Mouse (Mus musculus) CH12.LX (cell line): Measurements from ENCODE around the gene Apba3. TPM values are rescaled to one million over a fixed set of nuclear protein-coding genes. Genes with fewer than 3 reads are reported as not detected.

Experiments used
- DNase-seq: peaks from one replicate; pipeline ENCODE4 v3.0.0-alpha.2; 2013; ENCODE audit errors: extremely low read depth
- H3K27ac ChIP-seq: 2 replicates; pipeline ENCODE4 v1.5.1; 2012; ENCODE audit warnings: low read depth, mild to moderate bottlenecking, control low read depth, moderate library complexity; ENCODE audit not compliant: insufficient read depth
- H3K27me3 ChIP-seq: replicated peaks from 2 replicates; pipeline ENCODE3; 2012; ENCODE audit warnings: inconsistent platforms
- H3K36me3 ChIP-seq, 2 experiments: replicated peaks in 1 of 2; 2 replicates each; pipeline versions ENCODE3 to v1.6.1; 2012; ENCODE audit warnings: inconsistent platforms in 1 of 2, low read length in 1 of 2, mild to moderate bottlenecking in 1 of 2, mixed read lengths in 1 of 2, moderate library complexity in 1 of 2; ENCODE audit not compliant: control insufficient read depth in 1 of 2, insufficient read depth in 1 of 2
- H3K4me1 ChIP-seq, 2 experiments: 2 replicates each; pipeline ENCODE4 v1.6.1; 2012; ENCODE audit warnings: inconsistent platforms in 1 of 2, moderate library complexity in 1 of 2; ENCODE audit not compliant: insufficient read depth in 2 of 2, control insufficient read depth in 1 of 2
- H3K4me2 ChIP-seq: 2 replicates; pipeline ENCODE4 v1.6.1; 2012; ENCODE audit warnings: low read depth, mild to moderate bottlenecking, control low read depth; ENCODE audit not compliant: poor library complexity, insufficient read depth, severe bottlenecking
- H3K4me3 ChIP-seq, 3 experiments: fragments of 150-350 bp in 1 of 3; sonication (generic) in 1 of 3; replicated peaks in 1 of 3; 2 replicates each; pipeline versions ENCODE3 to v1.5.1; 2011 to 2012; ENCODE audit warnings: low read depth in 2 of 3, low read length in 2 of 3, mild to moderate bottlenecking in 2 of 3, moderate library complexity in 2 of 3, control low read depth in 1 of 3, improper control_type of control experiment in 1 of 3, inconsistent platforms in 1 of 3, mixed read lengths in 1 of 3; ENCODE audit not compliant: poor library complexity in 1 of 3
- H3K79me2 ChIP-seq: replicated peaks from 2 replicates; pipeline ENCODE4 v1.6.1; 2012; ENCODE audit warnings: mild to moderate bottlenecking, moderate library complexity; ENCODE audit not compliant: control insufficient read depth, poor library complexity, insufficient read depth, severe bottlenecking; ENCODE audit errors: extremely low read depth
- H3K9ac ChIP-seq: 2 replicates; pipeline ENCODE4 v1.6.1; 2012; ENCODE audit warnings: low read depth, mild to moderate bottlenecking, control low read depth, moderate library complexity; ENCODE audit not compliant: insufficient read depth
- H3K9me3 ChIP-seq: replicated peaks from 2 replicates; pipeline ENCODE3; 2012; ENCODE audit warnings: low read length, inconsistent platforms, mixed read lengths
- BHLHE40 ChIP-seq: IDR thresholded peaks from 2 replicates; pipeline ENCODE4 v1.6.1; 2011; ENCODE audit warnings: mild to moderate bottlenecking, low read depth, low read length, improper control_type of control experiment
- CHD2 ChIP-seq: IDR thresholded peaks from 2 replicates; pipeline ENCODE4 v1.6.1; 2011; ENCODE audit warnings: low read length, improper control_type of control experiment
- CTCF ChIP-seq, 2 experiments: IDR thresholded peaks in 1 of 2; conservative IDR thresholded peaks in 1 of 2; 2 replicates each; pipeline ENCODE4 v1.5.1; 2011 to 2012; ENCODE audit warnings: low read depth in 2 of 2, low read length in 2 of 2, improper control_type of control experiment in 1 of 2, inconsistent platforms in 1 of 2, mild to moderate bottlenecking in 1 of 2, moderate library complexity in 1 of 2
- ELF1 ChIP-seq: IDR thresholded peaks from 2 replicates; pipeline ENCODE4 v1.6.1; 2014; ENCODE audit warnings: low read depth, mild to moderate bottlenecking, inconsistent platforms, low read length, improper control_type of control experiment
- EP300 ChIP-seq: IDR thresholded peaks from 2 replicates; pipeline ENCODE4 v1.6.1; 2011; ENCODE audit warnings: low read length, improper control_type of control experiment
- ETS1 ChIP-seq: conservative IDR thresholded peaks from 2 replicates; pipeline ENCODE4 v1.6.1; 2012; ENCODE audit warnings: low read depth, mild to moderate bottlenecking, inconsistent platforms, low read length, improper control_type of control experiment, moderate library complexity
- IRF4 ChIP-seq: IDR thresholded peaks from 2 replicates; pipeline ENCODE4 v1.6.1; 2014; ENCODE audit warnings: low read depth, mild to moderate bottlenecking, inconsistent platforms, low read length, improper control_type of control experiment
- JUN ChIP-seq: IDR thresholded peaks from 2 replicates; pipeline ENCODE4 v1.6.1; 2011; ENCODE audit warnings: low read depth, mild to moderate bottlenecking, low read length, improper control_type of control experiment, moderate library complexity; ENCODE audit not compliant: insufficient read depth
- MAX ChIP-seq: IDR thresholded peaks from 2 replicates; pipeline ENCODE4 v1.6.1; 2011; ENCODE audit warnings: low read length, improper control_type of control experiment
- MEF2A ChIP-seq: IDR thresholded peaks from 2 replicates; pipeline ENCODE4 v1.6.1; 2014; ENCODE audit warnings: low read depth, mild to moderate bottlenecking, inconsistent platforms, low read length, improper control_type of control experiment, borderline replicate concordance
- NELFE ChIP-seq: IDR thresholded peaks from 2 replicates; pipeline ENCODE4 v1.6.1; 2011; ENCODE audit warnings: low read depth, low read length, improper control_type of control experiment
- NRF1 ChIP-seq: IDR thresholded peaks from 2 replicates; pipeline ENCODE4 v1.6.1; 2014; ENCODE audit warnings: low read depth, mild to moderate bottlenecking, inconsistent platforms, low read length, improper control_type of control experiment, moderate library complexity
- POLR2A ChIP-seq: IDR thresholded peaks from 2 replicates; pipeline ENCODE4 v1.6.1; 2011; ENCODE audit warnings: low read depth, mild to moderate bottlenecking, improper control_type of control experiment, low read length
- RAD21 ChIP-seq: IDR thresholded peaks from 2 replicates; pipeline ENCODE4 v1.6.1; 2011; ENCODE audit warnings: low read depth, mild to moderate bottlenecking, low read length, improper control_type of control experiment, moderate library complexity
- SIN3A ChIP-seq: IDR thresholded peaks from 2 replicates; pipeline ENCODE4 v1.6.1; 2012; ENCODE audit warnings: low read length, improper control_type of control experiment, inconsistent platforms
- TCF12 ChIP-seq: IDR thresholded peaks from 2 replicates; pipeline ENCODE4 v1.6.1; 2014; ENCODE audit warnings: low read depth, mild to moderate bottlenecking, inconsistent platforms, low read length, improper control_type of control experiment
- USF1 ChIP-seq: IDR thresholded peaks from 2 replicates; pipeline ENCODE4 v1.6.1; 2014; ENCODE audit warnings: low read depth, mild to moderate bottlenecking, inconsistent platforms, low read length, improper control_type of control experiment
- USF2 ChIP-seq: conservative IDR thresholded peaks from 2 replicates; pipeline ENCODE4 v1.6.1; 2011; ENCODE audit warnings: low read depth, low read length, improper control_type of control experiment
- ZC3H11A ChIP-seq: IDR thresholded peaks from 2 replicates; pipeline ENCODE4 v1.6.1; 2012; ENCODE audit warnings: low read depth, mild to moderate bottlenecking, inconsistent platforms, low read length, improper control_type of control experiment
- ZKSCAN1 ChIP-seq: IDR thresholded peaks from 2 replicates; pipeline ENCODE4 v1.6.1; 2012; ENCODE audit warnings: low read depth, inconsistent platforms, low read length, improper control_type of control experiment, borderline replicate concordance
- dilution Hi-C: fragments of 300-500 bp; cut with MboI; formaldehyde crosslinking; loops from 2 replicates; pipeline ENCODE4 v1.14.3; 2020; ENCODE audit warnings: low sequenced_read_pairs; ENCODE audit not compliant: extremely low pct_unique_long_range_greater_than_20kb, extremely low pct_ligation_motif_present
- in situ Hi-C: fragments of 300-500 bp; cut with MboI; formaldehyde crosslinking; loops from 3 replicates; pipeline ENCODE4 v1.14.3; 2019; ENCODE audit warnings: low sequenced_read_pairs, low pct_ligation_motif_present, low pct_unique_long_range_greater_than_20kb, mixed read lengths
- polyA plus RNA-seq: library from polyadenylated mRNA; unstranded; fragments of >175 nt; gene quantifications from 2 replicates; pipeline ENCODE4 v1.2.1, GENCODE M21; 2012; ENCODE audit warnings: low read depth; ENCODE audit not compliant: insufficient read length
- total RNA-seq, 2 experiments: library from RNA; depleted of rRNA; stranded (reverse); fragments of 300-350 nt in 1 of 2; fragments of >200 nt in 1 of 2; gene quantifications; 2 replicates each; pipeline ENCODE4 v1.2.3; 2012 to 2014

Apba3 gene
- total and polyA plus RNA-seq, 3 experiments: 40.2 to 149 (median 47.4) TPM

- in situ Hi-C loops: no loop called here
- H3K4me1 ChIP-seq: peaks cover 62 to 88% of the 10 kb centered on the region in 2 experiments
Measured at GRCm38 (mm10) chr10:81297246-81297645, 30.5 kb downstream of the Apba3 start.

GRCm38 (mm10) chr10:81297845-81298244 lies 31.1 kb downstream of the Apba3 start:
- TF ChIP-seq RAD21: no peak
- peak; percentile 0; the same call in 1 of the 2 replicates for TF ChIP-seq NELFE
- peak; percentile 14; the same call in 1 of the 2 replicates for TF ChIP-seq NRF1
- 0 out of 2 replicates have a peak, but pooled peaks have one; percentile 17 for TF ChIP-seq MAX
- no peak; the same call in 1 of the 2 replicates for TF ChIP-seq ETS1
- TF ChIP-seq JUN: no peak
- peak; percentile 31; the same call in 1 of the 2 replicates for TF ChIP-seq POLR2A
- TF ChIP-seq CTCF (conservative IDR thresholded peaks at IDR 0.05 in 1 of 2, IDR thresholded peaks at IDR 0.05 in 1 of 2; ENCODE audit: low read depth in 2 of 2, low read length in 2 of 2): no peak
- no peaks in the 10 kb centered on the region for H3K27me3 ChIP-seq
- dilution Hi-C loops: no loop called here
- peak overlapping the region; percentile 87 for H3K27ac ChIP-seq
- no peak for DNase-seq
- H3K4me3 ChIP-seq: peak overlapping the region in 2 of 3 experiments; percentile 22 to 33
- peaks cover 68 to 92% of the 10 kb centered on the region in 2 experiments for H3K4me1 ChIP-seq
- peaks cover 73% of the 10 kb centered on the region for H3K79me2 ChIP-seq
- H3K9ac ChIP-seq: peak overlapping the region; percentile 35
- in situ Hi-C loops: no loop called here
- peaks cover 0 to 29% of the 10 kb centered on the region in 2 experiments for H3K36me3 ChIP-seq
- no peaks in the 10 kb centered on the region for H3K9me3 ChIP-seq
- peak overlapping the region; percentile 77 for H3K4me2 ChIP-seq

More at GRCm38 (mm10) chr10:81297246-81297645, 30.5 kb downstream of the Apba3 start:
- peak overlapping the region; percentile 77 for H3K4me2 ChIP-seq
- 0 out of 2 replicates have a peak, but pooled peaks have one; percentile 12 for TF ChIP-seq POLR2A
- TF ChIP-seq USF1: peak; percentile 93
- peak; percentile 90 for TF ChIP-seq ETS1
- TF ChIP-seq ZKSCAN1: no peak
- peak; percentile 94 for TF ChIP-seq USF2
- TF ChIP-seq BHLHE40: peak; percentile 98
- TF ChIP-seq MAX: peak; percentile 91
- peak; percentile 9; the same call in 1 of the 2 replicates for TF ChIP-seq CHD2
- TF ChIP-seq SIN3A: peak; percentile 91
- TF ChIP-seq EP300: peak; percentile 72
- TF ChIP-seq TCF12: peak; percentile 74
- no peak for TF ChIP-seq ZC3H11A
- peak; percentile 79 for TF ChIP-seq IRF4
- peak; percentile 47 for TF ChIP-seq ELF1
- no peak for TF ChIP-seq RAD21
- no peak for TF ChIP-seq NELFE
- peak; percentile 41; the same call in 1 of the 2 replicates for TF ChIP-seq MEF2A
- H3K27me3 ChIP-seq: no peaks in the 10 kb centered on the region
- peak overlapping the region in 2 of 3 experiments; percentile 22 to 33 for H3K4me3 ChIP-seq
- H3K27ac ChIP-seq: peak overlapping the region; percentile 87
- H3K9me3 ChIP-seq: no peaks in the 10 kb centered on the region
- peaks cover 0 to 29% of the 10 kb centered on the region in 2 experiments for H3K36me3 ChIP-seq
- dilution Hi-C loops: no loop called here
- DNase-seq: peak; percentile 78
- H3K9ac ChIP-seq: peak overlapping the region; percentile 35
- H3K79me2 ChIP-seq: peaks cover 70% of the 10 kb centered on the region
